Mouse (Mus musculus): ENCODE results near the gene Bicc1. TPM values are rescaled to one million over a fixed set of nuclear protein-coding genes. Genes with fewer than 3 reads are reported as not detected.

The Bicc1 gene
- total RNA-seq, 2 experiments from 2014 or later = 7.9 to 9.7 TPM

DNA sequence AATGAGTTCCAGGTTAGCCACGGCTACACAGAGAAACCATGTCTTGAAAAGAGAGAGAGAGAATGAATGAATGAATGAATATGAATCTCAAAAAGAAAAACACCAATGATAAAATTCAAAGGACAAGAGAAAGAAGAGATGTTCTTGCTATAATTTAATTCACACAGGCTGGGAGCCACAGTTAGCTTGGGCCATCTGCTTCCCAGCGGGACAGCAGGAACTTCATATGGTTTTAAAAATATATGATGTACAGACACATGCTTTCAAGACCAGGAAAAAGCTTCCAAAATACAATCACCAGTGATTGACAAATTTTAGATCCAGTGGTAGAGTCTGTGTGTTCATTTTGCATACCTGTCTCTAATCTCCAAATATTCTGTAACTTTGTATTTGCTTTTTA lies 9.0 kb downstream of the Bicc1 start:
- intact Hi-C loops (cut with DNase I) = no loop called here
- DNase-seq = no peak
- no peak for TF ChIP-seq CTCF (IDR thresholded peaks at IDR 0.05)
- H3K27ac ChIP-seq = no peak overlapping the region
- no peak overlapping the region for H3K4me3 ChIP-seq

DNA sequence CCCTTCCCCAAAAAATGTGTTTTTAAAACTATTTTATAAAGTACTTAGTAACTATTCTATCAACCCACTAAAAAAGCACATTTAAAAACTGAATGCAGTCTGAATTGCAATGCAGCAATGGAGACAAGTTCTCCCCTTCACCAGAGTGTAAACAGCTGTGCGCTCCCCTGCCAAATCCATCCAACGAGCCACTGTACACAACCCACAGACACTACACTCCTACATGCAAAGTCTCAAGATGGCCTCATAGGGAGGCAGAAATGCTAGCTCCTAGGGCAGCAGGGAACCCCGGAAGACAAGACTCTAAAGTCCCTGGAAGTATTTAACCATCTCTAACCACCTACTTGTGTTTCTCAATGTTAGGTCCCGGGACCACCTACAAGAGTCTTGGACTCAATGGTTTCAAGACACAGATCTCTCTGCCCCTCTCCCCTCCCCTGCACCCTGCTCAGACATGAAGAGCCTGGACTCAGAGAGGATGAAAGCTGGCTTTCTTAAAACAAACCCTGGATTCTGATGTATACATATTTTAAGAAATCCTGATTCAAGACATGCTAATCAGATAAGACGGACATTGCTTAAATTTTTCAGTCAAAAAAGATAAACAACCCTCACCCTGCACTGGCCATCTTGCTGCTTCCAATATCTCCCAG lies 10.4 kb downstream of the Bicc1 start:
- no peak for TF ChIP-seq CTCF (IDR thresholded peaks at IDR 0.05)
- Histone ChIP-seq H3K27ac (no peak overlapping the region), H3K4me3 (no peak overlapping the region)
- DNase-seq = no peak
- intact Hi-C loops (cut with DNase I) = no loop called here

DNA sequence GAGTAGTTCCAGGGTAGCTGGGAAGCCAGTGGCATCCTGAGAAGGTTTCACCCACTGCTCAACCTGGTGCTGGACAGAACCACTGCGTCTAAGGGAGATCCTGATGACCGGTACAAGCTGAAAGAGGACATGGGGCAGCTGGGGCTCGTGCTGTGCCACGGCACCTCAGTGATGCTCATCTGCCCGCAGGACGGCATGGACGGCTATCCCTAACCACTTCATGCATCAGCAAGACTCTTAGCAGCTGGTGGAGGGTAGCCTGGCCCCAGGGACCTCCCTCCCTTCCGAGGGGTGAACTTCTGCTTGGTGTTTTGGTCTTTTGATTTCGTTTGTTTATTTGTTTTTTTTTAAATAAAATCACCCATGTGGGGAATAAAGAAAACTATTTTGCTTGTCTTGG lies 11.3 kb downstream of the Bicc1 start:
- H3K4me3 ChIP-seq = no peak overlapping the region
- intact Hi-C loops (cut with DNase I) = no loop called here
- TF ChIP-seq CTCF (IDR thresholded peaks at IDR 0.05) = no peak
- no peak for DNase-seq
- no peak overlapping the region for H3K27ac ChIP-seq

GRCm38 (mm10) chr10:71146681-71147615 lies 12.6 kb downstream of the Bicc1 start:
- Histone ChIP-seq H3K4me3 (peak overlapping the region; percentile 56), H3K27ac (peak overlapping the region; percentile 67)
- intact Hi-C loops (cut with DNase I) = no loop called here
- TF ChIP-seq CTCF (IDR thresholded peaks at IDR 0.05) = no peak
- DNase-seq = peak; percentile 50

DNA sequence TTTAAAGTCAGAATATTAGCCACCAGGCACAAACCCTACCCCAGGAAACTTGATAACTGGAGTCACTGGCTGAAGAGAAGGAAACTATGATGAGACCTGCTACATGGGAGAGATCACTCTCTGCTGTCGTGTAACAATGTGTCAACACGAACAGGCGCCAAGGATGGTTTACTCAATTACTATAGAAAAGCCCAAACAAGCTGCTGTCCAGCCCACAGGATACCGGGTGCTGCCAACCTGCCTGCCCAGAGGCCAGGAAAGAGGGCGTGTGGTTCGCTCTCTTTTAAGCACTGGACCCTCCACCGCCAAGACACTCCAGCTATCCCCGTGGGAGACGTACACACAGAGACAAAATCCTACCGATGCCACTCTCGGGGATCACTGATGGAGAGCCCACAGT lies 13.7 kb downstream of the Bicc1 start:
- peak; percentile 43 for DNase-seq
- no peak for TF ChIP-seq CTCF (IDR thresholded peaks at IDR 0.05)
- H3K4me3 ChIP-seq = peak overlapping the region; percentile 56
- peak overlapping the region; percentile 67 for H3K27ac ChIP-seq
- intact Hi-C loops (cut with DNase I) = no loop called here

DNA sequence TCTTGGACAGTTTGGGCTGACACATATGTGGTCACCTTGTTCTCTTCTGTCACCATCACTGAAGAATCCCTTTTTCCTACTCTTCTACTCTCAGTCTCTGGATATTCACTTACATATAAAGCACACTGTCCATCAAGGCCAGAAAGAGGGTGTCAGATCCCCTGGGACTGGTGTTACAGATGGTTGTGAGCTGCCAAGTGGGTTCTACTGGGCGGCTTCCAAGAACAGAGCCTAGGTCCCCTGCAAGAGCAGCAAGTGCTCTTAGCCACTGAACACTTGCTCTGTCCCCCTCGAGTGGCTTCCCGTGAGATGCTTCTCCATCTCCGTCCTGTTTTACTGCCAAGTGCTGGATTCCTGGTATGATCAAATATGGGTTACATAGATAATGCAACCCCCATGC lies 15.3 kb downstream of the Bicc1 start:
- no peak for DNase-seq
- intact Hi-C loops (cut with DNase I) = no loop called here
- Histone ChIP-seq H3K27ac (peak overlapping the region; percentile 25; the same call in 1 of the 2 replicates), H3K4me3 (no peak overlapping the region)
- TF ChIP-seq CTCF (IDR thresholded peaks at IDR 0.05) = no peak

GRCm38 (mm10) chr10:71142568-71142967 lies 16.9 kb downstream of the Bicc1 start:
- TF ChIP-seq CTCF (IDR thresholded peaks at IDR 0.05) = no peak
- H3K4me3 ChIP-seq = no peak overlapping the region
- no peak for DNase-seq
- intact Hi-C loops (cut with DNase I) = no loop called here
- no peak overlapping the region for H3K27ac ChIP-seq

- no peak overlapping the region for H3K27ac ChIP-seq
- no peak overlapping the region for H3K4me3 ChIP-seq
- DNase-seq = no peak
- TF ChIP-seq CTCF (IDR thresholded peaks at IDR 0.05) = no peak
- intact Hi-C loops (cut with DNase I) = no loop called here
Observed at GRCm38 (mm10) chr10:71140281-71140845, 19.1 kb downstream of the Bicc1 start.

GRCm38 (mm10) chr10:71138852-71139197 lies 20.7 kb downstream of the Bicc1 start:
- H3K27ac ChIP-seq = peak overlapping the region; percentile 65
- H3K4me3 ChIP-seq = no peak overlapping the region
- intact Hi-C loops (cut with DNase I) = no loop called here
- DNase-seq = no peak
- no peak for TF ChIP-seq CTCF (IDR thresholded peaks at IDR 0.05)

DNA sequence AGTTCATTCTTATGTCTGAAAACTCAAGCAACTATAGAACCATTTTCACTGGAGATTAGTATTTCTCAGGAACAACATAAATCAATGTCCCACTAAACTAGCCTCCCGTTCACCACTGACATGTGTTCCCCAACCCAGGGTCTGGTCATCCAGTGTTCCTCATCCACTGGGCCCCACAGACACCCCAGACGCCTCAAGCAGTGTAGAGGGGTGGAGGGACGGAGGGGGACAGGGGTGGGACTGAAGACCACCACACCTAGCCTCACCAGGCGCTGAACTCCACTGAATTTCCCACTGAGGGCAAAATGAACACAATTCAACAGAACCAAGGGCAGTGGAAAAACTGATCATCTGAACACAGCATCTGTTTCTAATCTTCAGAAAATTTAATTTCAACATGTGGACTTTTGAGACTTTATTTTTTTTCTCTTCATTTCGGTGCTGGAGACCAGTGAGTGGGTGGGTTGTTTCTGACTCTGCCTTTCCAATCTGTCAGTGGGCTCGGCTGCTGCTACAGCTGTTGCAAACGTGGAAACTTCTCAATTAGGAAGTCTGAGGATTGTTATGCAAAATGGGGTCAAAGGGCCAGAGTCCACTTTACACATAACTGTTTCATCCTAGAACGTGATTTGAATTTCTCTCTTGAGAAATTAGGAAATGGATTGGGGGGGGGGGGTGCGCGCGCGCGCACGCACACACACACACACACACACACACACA lies 21.2 kb downstream of the Bicc1 start:
- TF ChIP-seq CTCF (IDR thresholded peaks at IDR 0.05) = no peak
- intact Hi-C loops (cut with DNase I) = no loop called here

GRCm38 (mm10) chr10:71137606-71138005 lies 21.9 kb downstream of the Bicc1 start:
- intact Hi-C loops (cut with DNase I) = no loop called here
- DNase-seq = no peak
- TF ChIP-seq CTCF (IDR thresholded peaks at IDR 0.05) = no peak
- no peak overlapping the region for H3K4me3 ChIP-seq
- peak overlapping the region; percentile 65 for H3K27ac ChIP-seq

More for the DNA sequence above, 21.2 kb downstream of the Bicc1 start:
- Histone ChIP-seq H3K27ac (peak overlapping the region; percentile 65), H3K4me3 (no peak overlapping the region)
- DNase-seq = no peak

DNA sequence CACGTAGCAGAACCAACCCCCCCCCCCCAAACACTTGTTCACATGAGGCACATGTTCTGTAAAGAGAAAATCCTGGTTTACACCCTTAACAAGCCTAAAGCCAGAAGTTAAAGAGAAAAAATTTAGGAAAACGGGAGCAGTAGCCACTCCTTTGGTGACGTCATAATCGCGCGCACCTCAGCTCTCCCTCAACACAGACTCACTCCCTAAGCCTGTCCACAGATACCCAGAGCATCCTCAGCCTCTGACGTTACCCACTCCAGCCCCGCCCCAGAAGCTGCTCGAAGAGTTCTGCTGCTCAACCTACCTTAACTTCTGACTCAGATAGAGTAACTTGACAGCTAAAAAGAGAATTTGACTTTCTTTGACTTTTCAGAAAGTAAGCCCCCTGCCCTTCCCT lies 28.2 kb downstream of the Bicc1 start:
- H3K27ac ChIP-seq = no peak overlapping the region
- intact Hi-C loops (cut with DNase I) = no loop called here
- DNase-seq = no peak
- H3K4me3 ChIP-seq = no peak overlapping the region
- no peak for TF ChIP-seq CTCF (IDR thresholded peaks at IDR 0.05)

GRCm38 (mm10) chr10:71130261-71130660 lies 29.2 kb downstream of the Bicc1 start:
- no peak overlapping the region for H3K4me3 ChIP-seq
- no peak for TF ChIP-seq CTCF (IDR thresholded peaks at IDR 0.05)
- DNase-seq = no peak
- H3K27ac ChIP-seq = no peak overlapping the region
- intact Hi-C loops (cut with DNase I) = no loop called here
